Mouse (Mus musculus) layer of hippocampus, adult 9-11 months (tissue): ENCODE results near the gene Ugt1a8.
"Not testable (repeated sequence)": the region's sequence is repeated elsewhere in the genome, so short reads cannot be mapped to it uniquely, and the experiment has no call there.

Experiments used
- DNase-seq: peaks from one replicate; pipeline ENCODE4 v3.0.0; 2022

Gene Ugt1a8

GRCm38 (mm10) chr1:88087513-88087912, at the start of gene Ugt1a8:
Gene Ugt1a8 (plus strand): TSS chr1:88087813.
- no peak for DNase-seq

- not testable (repeated sequence) for DNase-seq
Observed at GRCm38 (mm10) chr1:88043044-88043443, 44.6 kb upstream of the Ugt1a8 start.

GRCm38 (mm10) chr1:88044832-88045437, 42.7 kb upstream of the Ugt1a8 start:
- DNase-seq = not testable (repeated sequence)

- not testable (repeated sequence) for DNase-seq
Observed at GRCm38 (mm10) chr1:88047408-88047807, 40.2 kb upstream of the Ugt1a8 start.

GRCm38 (mm10) chr1:88055088-88055487, 32.5 kb upstream of the Ugt1a8 start, which contains the start of gene Ugt1a10:
Gene Ugt1a10 (plus strand): TSS chr1:88055388.
- no peak for DNase-seq

- DNase-seq = not testable (repeated sequence)
Observed at GRCm38 (mm10) chr1:88066472-88067102, 21.0 kb upstream of the Ugt1a8 start.

GRCm38 (mm10) chr1:88070495-88070894, 17.1 kb upstream of the Ugt1a8 start, which contains the start of gene Ugt1a9:
Gene Ugt1a9 (plus strand): TSS chr1:88070800.
- no peak for DNase-seq

GRCm38 (mm10) chr1:88070902-88071301, 16.7 kb upstream of the Ugt1a8 start:
- no peak for DNase-seq

GRCm38 (mm10) chr1:88074471-88074870, 13.1 kb upstream of the Ugt1a8 start:
- DNase-seq = no peak

GRCm38 (mm10) chr1:88077128-88077527, 10.5 kb upstream of the Ugt1a8 start:
- DNase-seq = no peak

- DNase-seq = no peak
Observed at GRCm38 (mm10) chr1:88081670-88082069, 5.9 kb upstream of the Ugt1a8 start.

GRCm38 (mm10) chr1:88086125-88086524, 1.5 kb upstream of the Ugt1a8 start:
- no peak for DNase-seq

GRCm38 (mm10) chr1:88092341-88092740, 4.7 kb downstream of the Ugt1a8 start:
- no peak for DNase-seq

- DNase-seq = not testable (repeated sequence)
Observed at GRCm38 (mm10) chr1:88094270-88094676, 6.7 kb downstream of the Ugt1a8 start.

- peak; percentile 16 for DNase-seq
Observed at GRCm38 (mm10) chr1:88094941-88095492, 7.4 kb downstream of the Ugt1a8 start, which contains the start of gene Ugt1a7c. Gene Ugt1a7c (plus strand): TSS chr1:88095062.

GRCm38 (mm10) chr1:88098546-88098945, 10.9 kb downstream of the Ugt1a8 start:
- DNase-seq = not testable (repeated sequence)

GRCm38 (mm10) chr1:88099691-88100090, 12.1 kb downstream of the Ugt1a8 start:
- DNase-seq = not testable (repeated sequence)

- not testable (repeated sequence) for DNase-seq
Observed at GRCm38 (mm10) chr1:88103019-88103418, 15.4 kb downstream of the Ugt1a8 start, which contains the start of gene Ugt1a6b. Gene Ugt1a6b (plus strand): TSS chr1:88103252.

- not testable (repeated sequence) for DNase-seq
Observed at GRCm38 (mm10) chr1:88103697-88104468, 16.3 kb downstream of the Ugt1a8 start.

GRCm38 (mm10) chr1:88104667-88105430, 17.2 kb downstream of the Ugt1a8 start:
- no peak for DNase-seq

- no peak for DNase-seq
Observed at GRCm38 (mm10) chr1:88105656-88106055, 18.0 kb downstream of the Ugt1a8 start.

- not testable (repeated sequence) for DNase-seq
Observed at GRCm38 (mm10) chr1:88109027-88109557, 21.5 kb downstream of the Ugt1a8 start.
